Mouse (Mus musculus) embryonic facial prominence, embryonic 15.5 days (tissue): ENCODE data around the gene Glipr1l3. TPM values are rescaled to one million over a fixed set of nuclear protein-coding genes. Genes with fewer than 3 reads are reported as not detected.
"Not testable (repeated sequence)": the region's sequence is repeated elsewhere in the genome, so short reads cannot be mapped to it uniquely, and the experiment has no call there.

ENCODE experiments used
- ATAC-seq: fragments of 200-750 bp; cut with Nextera tagmentation; 2 replicates; pipeline ENCODE4 v1.8.0; 2017; ENCODE audit warnings: low read depth, moderate TSS enrichment; ENCODE audit not compliant: insufficient number of reproducible peaks, low FRiP score, low TSS enrichment
- H3K27ac ChIP-seq: fragments of 300-500 bp; sonication (generic); replicated peaks from 2 replicates; pipeline ENCODE4 v1.5.1; 2015; ENCODE audit warnings: mild to moderate bottlenecking, inconsistent platforms
- H3K27me3 ChIP-seq: fragments of 300-500 bp; sonication (generic); 2 replicates; pipeline ENCODE4 v1.6.1; 2015; ENCODE audit warnings: inconsistent platforms
- H3K36me3 ChIP-seq: fragments of 300-500 bp; sonication (generic); 2 replicates; pipeline ENCODE4 v1.6.1; 2015; ENCODE audit warnings: mild to moderate bottlenecking, inconsistent platforms
- H3K4me1 ChIP-seq: fragments of 300-500 bp; sonication (generic); 2 replicates; pipeline ENCODE4 v1.6.1; 2015; ENCODE audit warnings: inconsistent platforms
- H3K4me2 ChIP-seq: fragments of 300-500 bp; sonication (generic); replicated peaks from 2 replicates; pipeline ENCODE4 v1.6.1; 2015; ENCODE audit warnings: mild to moderate bottlenecking, inconsistent platforms
- H3K4me3 ChIP-seq: fragments of 300-500 bp; sonication (generic); replicated peaks from 2 replicates; pipeline ENCODE4 v1.5.1; 2015; ENCODE audit warnings: mild to moderate bottlenecking, inconsistent platforms
- H3K9ac ChIP-seq: fragments of 300-500 bp; sonication (generic); 2 replicates; pipeline ENCODE4 v1.6.1; 2015; ENCODE audit warnings: inconsistent platforms
- H3K9me3 ChIP-seq: fragments of 300-500 bp; sonication (generic); replicated peaks from 2 replicates; pipeline ENCODE4 v1.6.1; 2016; ENCODE audit warnings: inconsistent platforms
- WGBS: fragments of 180-500 bp; shearing (Covaris S2); methylation state at CpG from one replicate; pipeline ENCODE4 v1.1.7; 2015; 5-methylcytosine and 5-hydroxymethylcytosine counted together
- polyA plus RNA-seq: library from polyadenylated mRNA; unstranded; fragments of >200 nt; fragmentation: Nextera tagmentation; extraction: Ambion mirVana; gene quantifications from 2 replicates; pipeline ENCODE4 v1.2.1, GENCODE M21; 2015

The Glipr1l3 gene
- 0.44 TPM in 1 of 2 replicates, not detected in the other for polyA plus RNA-seq

DNA sequence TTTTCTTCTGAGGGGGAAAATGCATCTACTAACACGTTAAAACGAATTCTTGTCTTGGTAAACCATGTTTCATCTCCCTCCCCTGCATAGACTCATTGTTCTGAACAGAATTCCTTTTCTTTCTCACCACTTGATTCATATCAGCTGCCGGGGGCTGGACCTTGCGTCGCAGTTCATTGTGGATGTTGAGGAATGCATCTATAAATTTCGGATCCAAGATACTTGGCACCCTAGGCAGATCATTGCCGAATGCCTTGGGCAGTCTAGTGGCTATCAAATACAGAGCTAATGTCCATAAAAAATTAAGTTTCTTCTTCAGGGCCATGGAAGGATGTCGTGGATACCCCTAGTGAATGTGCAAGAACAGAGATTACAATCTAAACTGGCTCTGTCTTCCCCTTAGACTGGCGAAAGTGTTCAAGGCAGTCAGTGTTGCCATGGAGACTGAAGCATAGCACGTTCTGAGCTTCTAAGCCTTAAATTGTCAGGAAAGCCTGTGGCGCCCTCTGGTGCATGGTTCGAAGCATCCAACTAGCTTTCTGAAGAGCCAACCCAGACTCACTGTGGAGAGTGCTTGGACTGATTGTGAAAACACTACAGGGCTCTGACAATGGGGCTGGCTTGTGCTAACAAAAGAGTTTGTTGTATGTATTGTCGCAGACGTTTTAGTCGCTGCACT, at the start of gene Glipr1l3:
TSS of gene Glipr1l3 (minus strand) at position 446 of the 679 bp plus-strand sequence.
- not testable (repeated sequence) for H3K27me3 ChIP-seq, H3K4me2 ChIP-seq

DNA sequence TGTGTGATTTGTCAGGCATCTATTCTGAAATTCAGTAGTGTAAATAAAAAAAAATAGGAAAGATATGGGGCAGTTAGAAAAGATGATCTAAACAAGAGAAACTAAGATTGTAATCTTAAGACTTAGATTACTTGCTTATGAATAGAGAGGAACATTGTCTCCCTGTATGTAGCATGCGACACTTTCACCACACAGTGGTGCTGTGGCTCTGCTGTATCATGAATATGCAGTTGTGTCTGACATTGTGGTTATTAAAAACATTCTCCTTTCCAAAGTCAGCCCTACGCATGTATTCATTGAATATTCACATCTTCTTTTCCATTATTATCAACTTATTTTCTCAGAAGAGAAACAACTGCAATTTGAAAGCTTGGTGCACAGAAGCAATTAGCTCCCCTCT, 43.3 kb upstream of the Glipr1l3 start:
- 23% methylated on average over 2 of the region's 2 CpGs for WGBS
- no peak overlapping the region for H3K4me2 ChIP-seq
- ATAC-seq = no peak

More for the DNA sequence above, at the start of gene Glipr1l3:
- 22% methylated on average over 15 of the region's 15 CpGs for WGBS
- H3K9me3 ChIP-seq, H3K27ac ChIP-seq, H3K4me1 ChIP-seq, H3K36me3 ChIP-seq, H3K4me3 ChIP-seq, H3K9ac ChIP-seq: not testable (repeated sequence)
- 0 out of 2 replicates have a peak, but pooled peaks have one; percentile 39 for ATAC-seq

DNA sequence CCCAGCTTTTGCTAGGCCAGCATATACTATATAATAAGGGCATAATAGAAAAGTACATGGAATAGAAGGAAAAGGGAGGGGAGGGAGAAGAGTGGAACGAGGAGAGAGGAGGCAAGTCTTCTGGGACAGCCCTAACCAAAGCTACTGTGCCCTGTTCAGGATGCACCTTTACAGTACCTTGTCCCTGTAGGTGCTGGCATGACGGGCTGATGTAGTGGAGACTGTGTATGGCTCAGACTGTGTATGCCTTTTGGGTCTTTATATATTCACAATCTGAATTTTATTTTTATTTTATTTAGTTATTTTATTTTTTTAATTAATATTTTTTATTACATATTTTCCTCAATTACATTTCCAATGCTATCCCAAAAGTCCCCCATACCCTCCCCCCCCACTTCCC, 33.8 kb upstream of the Glipr1l3 start:
- not testable (repeated sequence) for H3K27ac ChIP-seq, H3K4me3 ChIP-seq, H3K36me3 ChIP-seq, H3K9me3 ChIP-seq, H3K27me3 ChIP-seq, H3K9ac ChIP-seq, ATAC-seq, H3K4me1 ChIP-seq, H3K4me2 ChIP-seq
- WGBS = 88% methylated on average over 2 of the region's 2 CpGs

More for the DNA sequence above, 43.3 kb upstream of the Glipr1l3 start:
- no peaks in the 10 kb centered on the region for H3K9me3 ChIP-seq
- H3K4me1 ChIP-seq = no peaks in the 10 kb centered on the region
- no peak overlapping the region for H3K4me3 ChIP-seq
- no peaks in the 10 kb centered on the region for H3K27me3 ChIP-seq
- no peak overlapping the region for H3K9ac ChIP-seq
- no peaks in the 10 kb centered on the region for H3K36me3 ChIP-seq
- H3K27ac ChIP-seq = no peak overlapping the region

DNA sequence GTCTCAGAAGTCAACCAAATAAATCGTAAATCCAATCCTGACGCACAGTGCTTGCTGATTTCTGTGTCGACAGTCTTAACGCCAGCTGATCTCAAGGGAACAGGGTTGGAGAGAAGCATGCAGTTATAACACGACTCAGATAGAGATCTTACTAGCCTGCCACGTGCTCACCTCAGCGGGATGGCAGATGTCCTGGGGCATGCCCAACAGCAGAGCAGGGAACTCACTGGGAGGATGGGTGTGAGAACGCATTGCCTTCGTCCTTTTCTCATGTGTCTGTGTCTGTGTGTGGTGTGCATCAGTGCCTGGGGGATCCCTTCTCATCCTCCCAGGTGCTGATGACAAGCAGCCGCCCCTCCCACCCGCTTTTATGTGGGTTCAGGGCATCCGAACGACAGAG, 16.9 kb upstream of the Glipr1l3 start:
- H3K9ac ChIP-seq, H3K9me3 ChIP-seq, H3K27me3 ChIP-seq, H3K4me2 ChIP-seq, H3K36me3 ChIP-seq, H3K4me1 ChIP-seq, H3K4me3 ChIP-seq, H3K27ac ChIP-seq, ATAC-seq: not testable (repeated sequence)
- 30% methylated on average over 13 of the region's 13 CpGs for WGBS

DNA sequence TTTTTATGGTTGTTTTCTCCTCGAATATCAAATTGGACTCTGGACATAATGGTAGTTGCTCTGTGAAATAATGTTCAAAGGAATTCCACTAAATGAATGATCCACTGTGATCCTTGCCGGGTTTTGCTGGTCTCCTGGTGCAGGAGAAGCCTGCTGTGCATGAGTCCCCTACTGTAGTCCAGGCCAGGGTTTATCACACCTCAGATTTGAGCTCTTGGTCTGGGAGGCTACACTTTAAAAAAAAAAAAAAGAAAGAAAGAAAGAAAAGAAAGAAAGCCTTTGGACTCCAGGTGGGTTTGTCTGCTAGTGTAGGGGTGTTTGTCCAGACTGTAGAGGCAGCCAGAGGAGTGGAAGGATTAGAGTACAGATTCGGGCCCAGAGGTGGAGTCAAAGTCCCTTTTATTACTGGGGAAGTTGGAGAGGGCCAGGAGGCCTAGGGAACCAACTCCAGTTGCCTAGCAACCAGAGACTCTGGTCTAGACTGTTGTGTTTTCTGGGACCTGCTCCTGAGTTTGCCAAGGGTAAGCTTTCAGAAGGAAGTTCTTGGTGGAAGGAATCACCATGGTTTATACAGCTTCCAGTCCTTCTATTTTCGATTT, 3.1 kb upstream of the Glipr1l3 start, which contains the start of gene Caps2:
TSS of gene Caps2 (plus strand) at position 454 of the 599 bp plus-strand sequence.
- H3K4me1 ChIP-seq = no peaks in the 10 kb centered on the region
- no peaks in the 10 kb centered on the region for H3K27me3 ChIP-seq
- H3K4me3 ChIP-seq = no peak within 1 kb of the TSS
- ATAC-seq = no peak
- 29% methylated on average over 4 of the region's 4 CpGs for WGBS
- H3K9ac ChIP-seq = no peak within 1 kb of the TSS
- no peaks in the 10 kb centered on the region for H3K36me3 ChIP-seq
- H3K4me2 ChIP-seq = no peak within 1 kb of the TSS
- H3K9me3 ChIP-seq = no peaks in the 10 kb centered on the region
- H3K27ac ChIP-seq = no peak within 1 kb of the TSS

DNA sequence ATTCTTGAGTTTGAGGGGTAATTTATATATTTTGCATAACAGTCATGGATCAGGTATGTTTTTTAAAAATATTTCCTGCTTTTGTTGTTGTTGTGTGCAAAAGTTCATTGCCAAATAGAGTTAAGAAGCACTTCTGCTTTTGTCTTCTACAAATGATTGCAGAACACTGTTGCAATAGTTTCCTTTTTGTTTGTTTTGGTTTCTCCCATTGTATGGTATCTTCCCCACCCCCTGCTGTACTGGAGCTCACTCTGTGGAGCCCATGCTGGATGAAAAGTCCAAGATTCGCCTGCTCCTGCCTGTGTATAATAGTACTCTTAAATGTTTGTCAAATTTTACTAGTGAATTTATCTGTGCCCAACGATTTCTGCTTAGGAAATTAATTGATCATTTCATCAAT, 20.3 kb downstream of the Glipr1l3 start:
- ATAC-seq = no peak
- H3K36me3 ChIP-seq = no peaks in the 10 kb centered on the region
- no peak overlapping the region for H3K9ac ChIP-seq
- H3K4me3 ChIP-seq = no peak overlapping the region
- WGBS = 51% methylated on average over 2 of the region's 2 CpGs
- H3K9me3 ChIP-seq = no peaks in the 10 kb centered on the region
- no peak overlapping the region for H3K4me2 ChIP-seq
- H3K4me1 ChIP-seq = no peaks in the 10 kb centered on the region
- H3K27me3 ChIP-seq = no peaks in the 10 kb centered on the region
- no peak overlapping the region for H3K27ac ChIP-seq

DNA sequence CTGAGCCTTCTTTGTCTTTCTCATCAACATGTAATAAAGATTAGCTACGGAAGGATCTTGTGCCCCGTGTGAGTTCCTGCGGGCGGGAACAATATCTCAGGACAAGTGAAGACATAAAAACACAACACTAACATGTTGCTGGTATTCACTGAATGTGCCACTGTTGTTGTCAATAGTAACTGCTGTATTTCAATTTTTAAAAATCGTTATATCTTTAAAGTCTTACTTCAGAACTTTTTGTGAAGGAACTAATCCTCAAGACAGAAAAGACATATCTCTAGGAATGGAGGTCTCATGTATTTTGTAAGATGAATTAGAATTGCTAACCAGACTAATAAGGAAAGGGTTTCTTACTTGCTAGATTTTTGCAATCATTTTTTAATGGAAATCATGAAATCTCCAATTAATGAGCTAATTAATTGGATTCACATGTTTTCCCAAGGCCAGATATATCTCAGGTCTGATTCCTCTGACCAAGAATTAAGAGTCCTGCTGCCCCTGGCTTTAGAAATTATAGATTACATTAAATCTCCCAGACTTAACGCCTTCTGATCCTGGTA, 21.2 kb downstream of the Glipr1l3 start:
- 40% methylated on average over 6 of the region's 6 CpGs for WGBS
- Histone ChIP-seq H3K9me3 (no peaks in the 10 kb centered on the region), H3K36me3 (no peaks in the 10 kb centered on the region), H3K4me2 (peak overlapping the region; percentile 42), H3K4me3 (peak overlapping the region; percentile 34), H3K27ac (no peak overlapping the region), H3K27me3 (no peaks in the 10 kb centered on the region), H3K9ac (no peak overlapping the region), H3K4me1 (no peaks in the 10 kb centered on the region)
- no peak for ATAC-seq

DNA sequence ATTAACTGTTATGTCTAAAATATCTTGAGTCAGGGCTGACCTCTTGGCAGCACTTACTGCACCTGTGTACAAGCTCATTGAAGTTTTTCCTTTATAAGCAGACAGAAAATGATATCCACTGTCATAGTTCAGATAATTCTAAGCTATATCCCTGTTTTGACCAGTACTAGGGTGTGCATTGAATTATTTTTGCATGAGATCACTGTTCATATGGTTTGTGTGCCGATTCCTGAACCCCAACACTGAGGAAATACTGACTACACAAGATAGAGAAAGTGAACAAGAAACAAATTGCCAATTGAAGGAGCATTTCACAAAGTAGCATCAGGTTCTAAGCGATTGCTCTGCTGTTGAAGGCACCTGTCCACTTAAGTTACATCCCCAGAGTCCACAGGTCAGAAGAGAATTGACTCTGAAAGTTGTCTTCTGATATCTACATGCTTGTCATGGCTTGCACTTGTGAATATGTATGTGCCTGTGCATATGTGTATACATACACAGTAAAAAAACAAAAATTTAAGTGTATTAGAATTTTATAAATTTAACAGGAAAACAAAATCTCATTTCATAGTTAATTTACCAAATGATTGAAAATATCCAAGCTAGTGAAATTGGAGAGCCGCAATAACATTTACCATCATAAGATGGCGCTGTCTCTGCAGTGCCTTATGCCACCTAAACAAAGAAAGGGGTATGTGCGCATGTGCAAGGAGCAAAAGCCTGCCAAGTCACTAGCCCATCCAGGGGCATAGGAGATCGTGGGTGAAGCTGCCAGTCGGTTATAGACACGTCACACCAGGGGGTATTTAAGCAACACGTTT, 21.9 kb downstream of the Glipr1l3 start:
- no peak overlapping the region for H3K27ac ChIP-seq
- H3K36me3 ChIP-seq = no peaks in the 10 kb centered on the region
- peak overlapping the region; percentile 42 for H3K4me2 ChIP-seq
- ATAC-seq = no peak
- 16% methylated on average over 9 of the region's 9 CpGs for WGBS
- H3K9me3 ChIP-seq = no peaks in the 10 kb centered on the region
- H3K4me3 ChIP-seq = peak overlapping the region; percentile 34
- no peak overlapping the region for H3K9ac ChIP-seq
- H3K27me3 ChIP-seq = no peaks in the 10 kb centered on the region
- H3K4me1 ChIP-seq = no peaks in the 10 kb centered on the region

DNA sequence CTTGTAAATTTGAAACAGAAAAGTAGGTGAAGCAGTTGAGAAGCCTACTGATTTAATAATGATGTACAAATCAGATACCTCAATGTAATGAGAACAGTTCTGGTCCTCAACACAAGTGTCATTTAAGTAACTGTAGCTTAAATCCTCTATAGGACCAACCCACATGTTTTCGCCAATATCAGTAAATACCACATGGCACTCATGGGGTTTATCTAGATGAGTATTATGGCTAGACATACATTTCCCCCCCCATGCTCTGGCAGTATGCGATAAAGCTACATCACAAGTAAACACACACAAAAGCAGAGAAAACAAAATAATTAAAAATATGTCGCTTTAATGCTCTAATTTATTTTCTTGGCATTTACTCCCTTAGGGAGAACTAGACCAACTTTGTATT, 27.9 kb downstream of the Glipr1l3 start:
- Histone ChIP-seq H3K4me1 (no peaks in the 10 kb centered on the region), H3K9ac (no peak overlapping the region), H3K4me3 (no peak overlapping the region), H3K4me2 (no peak overlapping the region), H3K9me3 (no peaks in the 10 kb centered on the region), H3K27me3 (no peaks in the 10 kb centered on the region), H3K27ac (no peak overlapping the region), H3K36me3 (no peaks in the 10 kb centered on the region)
- no peak for ATAC-seq
- WGBS = 91% methylated on average over 3 of the region's 3 CpGs

DNA sequence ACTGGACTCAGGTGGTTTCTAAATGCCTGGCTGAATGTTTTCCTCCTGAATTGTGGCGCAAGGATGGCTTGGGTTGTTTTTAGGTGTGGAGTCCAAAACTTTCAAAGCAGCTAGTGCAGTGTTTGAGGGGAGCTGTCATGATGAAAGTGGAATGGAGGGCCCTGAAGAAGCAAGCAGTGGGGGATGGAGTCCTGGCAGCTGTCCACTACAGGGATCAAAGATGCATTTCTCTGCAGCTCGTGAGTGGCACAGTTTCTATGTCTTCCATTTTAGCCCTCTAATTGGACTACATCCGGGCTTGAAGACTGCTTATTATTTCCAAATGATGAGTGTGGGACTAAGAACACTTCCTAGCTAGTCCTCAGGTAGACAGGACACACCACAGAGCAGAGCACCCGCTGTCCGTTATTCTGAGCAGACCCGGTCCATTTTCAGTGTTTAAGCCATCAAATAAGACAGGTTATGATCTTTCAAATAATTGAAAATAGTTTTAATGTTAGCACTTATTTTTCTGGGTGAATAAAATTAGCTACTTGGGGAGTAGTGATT, 32.4 kb downstream of the Glipr1l3 start:
- ATAC-seq = not testable (repeated sequence)

DNA sequence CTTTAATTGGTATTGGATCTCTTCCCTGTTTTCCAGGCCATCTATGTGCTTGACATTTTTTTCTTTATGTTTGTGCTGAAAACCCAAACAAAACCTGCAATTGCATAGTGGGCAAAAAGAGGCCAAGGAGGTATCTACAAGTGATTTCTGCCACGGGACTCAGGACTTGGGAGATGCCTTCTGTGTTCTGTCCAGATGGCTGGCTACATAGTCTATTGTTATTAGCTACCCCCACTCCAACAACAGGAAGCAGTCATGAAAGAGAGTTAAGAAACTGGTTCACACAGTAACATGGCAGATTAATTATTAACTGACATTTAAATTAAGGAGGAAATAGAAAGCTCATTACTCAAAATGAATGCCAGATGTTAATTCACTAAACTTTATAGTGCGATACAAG, 35.0 kb downstream of the Glipr1l3 start:
- not testable (repeated sequence) for H3K27me3 ChIP-seq, H3K4me3 ChIP-seq, H3K9ac ChIP-seq, H3K9me3 ChIP-seq, H3K4me2 ChIP-seq, ATAC-seq, H3K4me1 ChIP-seq, H3K27ac ChIP-seq, H3K36me3 ChIP-seq
- 49% methylated on average over 2 of the region's 2 CpGs for WGBS

More for the DNA sequence above, 32.4 kb downstream of the Glipr1l3 start:
- not testable (repeated sequence) for H3K36me3 ChIP-seq, H3K27ac ChIP-seq, H3K9me3 ChIP-seq, H3K4me3 ChIP-seq, H3K4me2 ChIP-seq, H3K27me3 ChIP-seq, H3K4me1 ChIP-seq, H3K9ac ChIP-seq
- WGBS = 72% methylated on average over 6 of the region's 6 CpGs
